Mouse (Mus musculus) forelimb bud, embryonic 11.5 days (tissue): ENCODE data around the gene Scn10a.

Source experiments
- DNase-seq: peaks from one replicate; pipeline ENCODE4 v3.0.0-alpha.2; 2012; ENCODE audit warnings: low read depth, low spot score

Gene Scn10a

DNA sequence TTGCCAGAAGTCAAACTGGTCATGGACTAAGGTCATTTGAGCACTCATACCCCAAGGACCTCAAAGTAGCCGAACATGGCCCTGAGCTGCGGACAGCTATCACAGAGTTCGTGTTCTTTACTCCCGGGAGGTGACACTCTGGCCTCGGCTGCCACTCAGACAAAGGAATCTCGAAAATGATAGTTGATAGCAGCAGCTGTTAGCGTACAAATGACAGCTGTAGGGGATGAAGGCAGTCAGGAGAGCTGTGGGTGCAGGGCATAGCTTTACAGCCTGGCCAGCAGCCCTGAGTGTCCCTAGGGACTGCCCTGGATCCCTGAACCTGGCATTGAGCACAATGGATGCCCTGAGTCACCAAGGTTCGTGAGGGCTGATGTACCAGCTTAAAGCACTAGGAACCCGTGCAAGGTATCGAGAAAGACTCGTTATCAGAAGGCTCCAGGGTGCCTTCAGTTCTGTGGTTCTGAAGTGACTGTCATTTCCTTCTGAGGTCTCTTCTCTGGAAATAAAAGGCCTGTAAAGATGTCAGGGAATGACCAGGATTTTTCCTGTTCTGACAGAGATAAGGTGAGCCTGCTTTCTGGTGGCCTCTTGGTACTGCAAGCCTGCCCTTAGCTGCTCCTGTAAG lies 84.8 kb downstream of the Scn10a start:
- DNase-seq, result no peak

DNA sequence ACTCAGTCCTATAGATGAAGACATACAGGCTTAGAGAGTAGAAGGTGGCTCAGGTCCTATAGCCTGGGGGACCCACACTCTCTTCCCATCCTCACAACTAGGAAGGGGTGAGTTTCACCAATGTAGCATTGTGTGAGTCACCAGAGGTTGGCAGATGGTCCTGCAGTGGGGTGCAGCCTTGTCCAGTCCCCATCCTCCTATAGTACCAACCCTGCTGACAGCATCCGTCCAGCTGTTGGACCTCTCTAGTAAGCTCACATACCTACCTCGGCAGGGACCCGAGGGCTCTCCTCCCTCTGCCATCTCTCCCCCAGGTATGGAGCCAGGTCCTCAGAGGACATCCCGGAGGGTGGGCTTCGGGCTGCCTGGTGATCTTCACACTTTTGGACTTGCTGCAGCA lies 85.6 kb downstream of the Scn10a start:
- DNase-seq, result no peak

DNA sequence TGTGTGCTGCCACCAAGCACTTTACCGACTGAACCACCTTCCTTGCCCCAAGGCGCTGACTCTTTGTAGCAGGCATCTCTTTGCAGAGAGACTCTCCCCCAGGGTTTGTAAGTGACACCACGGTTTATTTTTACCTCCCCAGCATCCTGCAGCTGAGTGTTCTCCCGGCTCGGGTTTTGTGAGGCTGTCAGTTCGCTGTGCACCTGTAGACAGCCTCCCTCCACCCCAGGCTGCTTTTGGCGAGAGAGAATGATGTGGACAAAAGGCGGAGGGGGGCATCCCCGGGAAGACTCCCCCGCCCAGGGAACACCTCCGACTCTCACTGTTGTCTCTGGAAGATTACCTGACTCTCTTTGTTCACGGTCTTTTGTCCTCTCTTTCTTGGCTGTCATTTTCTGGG lies 86.3 kb downstream of the Scn10a start:
- no peak for DNase-seq

- peak; percentile 28 for DNase-seq
These were observed 87.1 kb downstream of the Scn10a start for GRCm38 (mm10) chr9:119631899-119632533.

GRCm38 (mm10) chr9:119631393-119631898 lies 87.7 kb downstream of the Scn10a start:
- no peak for DNase-seq

DNA sequence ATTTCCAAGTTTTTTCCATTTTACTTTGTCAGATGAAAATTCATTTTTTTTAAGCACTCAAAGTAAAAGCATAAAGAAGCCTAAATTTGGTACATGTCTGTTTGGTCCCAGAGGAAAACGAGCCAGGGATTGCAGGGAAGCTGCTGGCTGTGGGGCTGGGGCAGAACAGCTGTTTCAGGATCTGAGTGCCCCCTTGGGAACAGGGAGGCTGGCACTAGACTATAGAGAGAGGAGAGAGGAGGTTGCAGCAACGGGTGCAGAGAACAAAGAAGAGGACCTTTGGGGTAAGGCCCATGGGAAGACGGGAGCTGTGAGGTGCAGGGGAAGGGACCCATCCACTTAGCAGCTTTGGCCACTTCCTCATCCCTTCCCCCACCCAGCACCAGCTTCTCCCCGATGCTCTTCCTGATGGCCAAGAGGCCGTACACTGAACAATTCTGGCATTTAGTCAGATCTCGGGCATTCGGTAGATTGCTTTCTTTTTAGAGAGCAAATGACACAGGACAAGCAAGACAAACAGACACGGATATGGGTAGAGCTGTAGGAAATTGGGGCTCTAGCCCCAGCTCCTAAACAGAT lies 90.3 kb downstream of the Scn10a start:
- no peak for DNase-seq

- DNase-seq, result no peak
These were observed 91.9 kb downstream of the Scn10a start for GRCm38 (mm10) chr9:119627227-119627626.

GRCm38 (mm10) chr9:119624151-119624550 lies 95.0 kb downstream of the Scn10a start:
- DNase-seq, result no peak

- DNase-seq, result no peak
These were observed 104.3 kb downstream of the Scn10a start for GRCm38 (mm10) chr9:119614798-119615197.

DNA sequence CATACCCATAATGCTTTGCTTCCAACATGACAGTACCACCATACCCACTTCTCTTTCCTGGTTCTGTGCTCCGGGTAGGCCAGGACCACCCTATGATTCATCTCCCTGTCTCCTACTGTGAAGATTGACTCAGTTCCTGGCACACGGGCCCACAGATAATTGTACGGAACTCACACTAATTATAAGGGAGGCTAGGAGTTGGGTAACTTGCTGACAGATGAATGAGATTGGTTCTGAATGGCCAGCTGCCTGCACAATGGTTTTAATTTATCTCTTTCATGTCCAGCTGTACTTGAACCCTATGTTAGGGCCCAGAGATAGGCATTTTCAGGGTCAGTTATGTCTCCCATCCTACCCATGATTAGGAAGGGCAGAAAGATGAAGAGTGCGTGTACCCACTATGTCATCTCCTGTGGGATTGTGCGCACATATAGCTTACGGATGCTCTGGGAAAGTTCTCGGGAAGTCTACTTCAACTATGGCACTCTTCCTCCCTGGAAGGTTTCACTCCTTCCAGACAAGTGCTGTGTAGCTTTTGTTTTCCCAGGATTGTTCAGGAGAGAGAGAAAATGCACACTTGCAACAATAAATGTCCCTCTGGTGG lies 108.5 kb downstream of the Scn10a start:
- DNase-seq, result no peak

DNA sequence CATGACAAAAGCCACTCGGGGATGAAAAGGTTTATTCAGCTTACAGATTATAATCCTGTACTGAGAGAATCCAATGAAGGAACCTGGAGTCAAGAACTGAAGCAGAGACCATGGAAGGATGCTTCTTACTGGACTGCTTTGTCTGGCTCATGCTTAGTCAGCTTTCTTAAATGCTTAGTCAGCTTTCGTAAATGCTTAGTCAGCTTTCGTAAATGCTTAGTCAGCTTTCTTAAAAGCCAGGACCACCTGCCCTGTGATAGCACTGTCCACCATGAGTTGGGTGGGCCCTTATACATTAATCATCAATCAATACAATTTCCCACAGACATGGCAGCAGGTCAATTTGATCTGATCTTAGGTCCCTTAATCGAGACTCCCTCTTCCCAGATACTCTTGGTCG lies 112.2 kb downstream of the Scn10a start:
- DNase-seq, result no peak

DNA sequence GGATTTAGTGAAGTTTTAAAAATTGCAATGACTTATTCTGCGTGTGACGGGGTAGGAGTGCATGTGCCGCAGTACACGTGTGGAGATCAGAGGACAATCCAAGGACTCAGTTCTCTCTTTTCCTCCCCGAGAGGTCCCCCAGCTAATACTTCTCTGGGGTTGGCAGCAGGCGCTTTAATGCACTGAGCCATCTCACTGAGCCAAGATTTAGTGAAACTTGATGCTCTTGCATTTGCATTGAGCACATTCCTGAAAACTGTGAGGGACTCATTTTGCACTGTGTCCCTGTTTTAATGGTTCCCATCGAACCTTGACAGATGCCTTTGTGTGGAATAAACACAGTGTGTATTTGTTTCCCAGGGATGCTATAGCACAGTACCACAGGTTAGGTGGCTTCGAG lies 114.5 kb downstream of the Scn10a start:
- no peak for DNase-seq

DNA sequence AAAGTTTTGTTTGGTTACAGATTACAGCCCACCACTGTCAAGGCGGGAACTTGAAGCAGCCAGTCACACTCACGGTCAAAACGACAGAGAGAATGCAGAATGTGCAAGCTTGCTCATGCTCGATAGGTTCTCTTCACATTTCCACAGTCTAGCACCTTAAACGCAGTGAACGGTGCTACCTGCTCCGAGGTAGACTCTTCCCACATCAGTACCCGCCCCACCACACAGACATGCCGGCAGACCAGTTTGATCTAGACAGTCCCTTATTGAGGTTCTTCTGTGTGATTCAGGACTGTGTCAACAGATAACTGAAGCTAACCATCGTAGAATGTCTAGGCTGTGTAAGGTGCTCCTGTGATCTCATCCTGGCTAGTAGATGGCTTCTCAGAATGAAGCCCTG lies 120.6 kb downstream of the Scn10a start:
- DNase-seq, result no peak

- DNase-seq, result no peak
These were observed 121.8 kb downstream of the Scn10a start for GRCm38 (mm10) chr9:119597332-119597731.

DNA sequence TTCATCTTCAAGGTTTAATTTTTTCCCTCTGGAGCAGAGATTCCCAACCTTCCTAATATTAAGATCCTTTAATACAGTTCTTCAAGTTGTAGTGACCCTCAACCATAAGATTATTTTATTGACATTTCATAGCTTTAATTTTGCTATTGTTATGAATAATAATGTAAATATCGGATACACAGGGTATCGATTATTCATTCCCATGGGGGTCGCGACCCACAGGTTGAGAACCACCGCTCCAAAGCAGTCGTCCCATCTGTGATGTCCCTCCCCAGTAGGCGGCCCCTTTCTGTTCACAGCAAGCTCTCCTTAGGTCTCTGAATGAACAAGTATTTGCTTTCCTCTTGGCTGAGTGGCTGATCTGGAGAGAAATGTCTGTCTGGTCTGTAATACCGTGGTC lies 129.5 kb downstream of the Scn10a start:
- DNase-seq, result no peak

DNA sequence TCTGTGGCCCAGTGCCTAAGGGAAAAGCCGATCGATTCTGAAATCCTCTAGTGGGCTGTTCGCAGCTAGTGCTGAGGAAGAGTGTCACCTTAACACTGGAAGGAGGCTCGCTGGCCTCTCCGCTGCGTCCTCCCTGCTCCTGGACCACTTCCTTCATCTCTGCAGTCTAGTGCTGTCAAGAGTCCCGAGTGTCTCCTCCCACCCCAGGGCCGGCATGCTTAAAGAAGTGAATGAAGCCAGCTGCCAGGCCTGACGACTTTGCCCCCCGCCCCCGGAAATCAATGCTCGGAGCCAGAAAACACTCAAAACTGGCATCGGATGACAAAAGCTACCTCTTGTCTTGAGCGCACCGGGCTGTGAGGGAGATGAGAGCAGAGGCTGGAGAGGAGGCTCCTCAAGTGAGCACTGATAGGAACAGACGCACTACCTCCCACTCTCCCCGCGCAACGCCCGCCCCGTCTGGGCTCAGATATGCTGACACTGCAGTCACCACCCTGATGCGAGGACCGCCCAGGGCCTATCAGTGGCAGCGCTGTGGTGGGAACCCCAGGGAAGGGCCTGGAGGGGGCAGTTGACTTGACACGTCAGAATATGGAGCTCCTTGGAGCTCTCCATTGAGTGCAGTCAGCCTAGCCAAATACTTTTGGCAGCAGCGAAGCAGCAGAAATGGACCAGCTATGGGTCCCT lies 130.2 kb downstream of the Scn10a start:
- DNase-seq, result no peak

DNA sequence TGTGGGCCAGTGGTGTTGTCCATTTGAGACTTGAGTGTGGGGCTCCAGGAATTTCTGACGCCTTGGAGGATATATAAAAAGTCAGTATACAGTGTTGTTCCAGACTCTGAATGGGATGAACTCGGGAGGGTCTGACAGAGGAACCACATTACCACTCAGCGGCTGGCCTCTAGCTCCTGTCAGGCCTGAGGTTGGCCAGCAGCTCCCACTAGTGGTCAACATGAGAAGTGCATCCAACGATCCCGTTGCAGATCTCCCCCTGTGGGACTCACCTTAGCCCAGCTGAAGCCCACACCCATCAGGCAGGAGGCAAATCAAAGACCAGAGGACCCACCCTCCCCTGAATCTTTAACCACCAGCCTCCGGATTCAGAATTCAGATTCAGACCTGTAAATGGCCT lies 138.5 kb downstream of the Scn10a start:
- peak; percentile 82 for DNase-seq

DNA sequence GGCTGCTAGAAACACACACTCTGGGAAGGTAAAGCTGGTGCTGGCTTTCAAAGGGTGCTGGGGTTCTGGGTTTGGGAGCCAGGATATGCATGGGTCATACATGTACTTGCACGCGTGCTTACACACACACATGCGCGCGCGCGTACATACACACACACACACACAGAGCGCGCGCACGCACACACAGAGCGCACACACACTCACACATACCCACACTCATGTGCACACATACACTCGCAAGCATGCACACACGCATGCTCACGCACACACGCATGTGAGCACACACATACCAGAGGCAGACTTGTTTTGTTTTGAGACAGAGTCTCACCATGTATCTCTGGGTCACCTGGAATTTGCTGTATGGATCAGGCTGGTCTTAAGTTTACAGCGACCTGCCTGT lies 138.9 kb downstream of the Scn10a start:
- DNase-seq, result no peak

DNA sequence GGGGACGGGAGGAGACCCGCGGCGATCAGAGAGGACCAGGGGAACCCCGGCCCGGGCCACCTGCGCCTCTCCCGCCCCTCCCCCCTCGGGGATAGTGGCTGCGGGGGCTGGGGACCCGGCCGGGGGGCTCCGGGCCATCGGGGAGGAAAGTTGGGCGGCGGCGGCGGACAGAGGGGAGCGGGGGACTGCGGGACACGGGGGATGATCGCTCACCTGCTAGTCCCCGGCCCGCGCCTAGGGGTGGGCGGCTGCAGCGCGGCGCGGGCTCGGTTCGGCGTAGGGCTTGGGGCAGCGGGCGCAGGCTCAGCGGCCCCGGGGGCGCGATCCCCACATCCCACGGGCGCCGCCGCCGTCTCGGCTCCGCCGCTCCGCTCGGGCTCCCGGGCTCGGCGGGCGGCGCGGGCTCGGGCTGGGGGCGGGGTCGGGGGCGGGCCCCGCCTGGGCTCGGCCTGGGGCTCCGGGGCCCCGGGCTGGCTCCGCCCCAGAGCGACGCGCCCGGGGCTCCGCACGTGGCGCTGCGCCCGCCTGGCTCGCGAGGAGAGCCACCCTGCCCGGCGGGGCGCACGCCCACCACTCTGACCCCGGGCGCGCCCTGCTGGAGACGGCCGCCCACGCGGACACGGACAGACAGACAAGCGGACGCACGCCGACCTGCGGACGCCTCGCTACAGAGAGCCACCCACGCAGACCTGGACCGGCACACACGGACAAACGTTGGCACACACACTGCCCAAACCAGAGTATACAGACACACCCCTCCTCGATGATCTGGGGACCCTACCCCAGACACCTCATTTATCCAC lies 140.3 kb downstream of the Scn10a start, which contains the start of gene Scn5a:
Gene Scn5a, minus strand, starts transcription at position 381 of the 803 bp plus-strand sequence.
- no peak for DNase-seq

DNA sequence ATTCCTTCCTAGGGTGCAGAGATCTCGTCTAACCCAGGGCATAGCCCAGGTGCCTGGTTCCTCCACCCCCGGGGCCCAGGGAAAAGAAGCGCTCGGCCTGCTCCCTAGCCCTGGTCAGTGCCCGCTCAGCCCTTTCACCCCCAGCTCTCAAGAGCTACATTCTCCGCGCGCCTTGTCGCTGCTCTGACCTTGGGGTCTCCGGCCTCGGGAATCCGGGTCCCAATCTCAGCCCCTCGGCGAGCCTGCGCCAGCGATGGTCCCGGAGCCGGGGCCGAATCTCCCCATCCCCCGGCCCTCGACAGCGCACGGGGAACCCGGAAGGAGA lies 140.8 kb downstream of the Scn10a start:
- DNase-seq, result no peak

DNA sequence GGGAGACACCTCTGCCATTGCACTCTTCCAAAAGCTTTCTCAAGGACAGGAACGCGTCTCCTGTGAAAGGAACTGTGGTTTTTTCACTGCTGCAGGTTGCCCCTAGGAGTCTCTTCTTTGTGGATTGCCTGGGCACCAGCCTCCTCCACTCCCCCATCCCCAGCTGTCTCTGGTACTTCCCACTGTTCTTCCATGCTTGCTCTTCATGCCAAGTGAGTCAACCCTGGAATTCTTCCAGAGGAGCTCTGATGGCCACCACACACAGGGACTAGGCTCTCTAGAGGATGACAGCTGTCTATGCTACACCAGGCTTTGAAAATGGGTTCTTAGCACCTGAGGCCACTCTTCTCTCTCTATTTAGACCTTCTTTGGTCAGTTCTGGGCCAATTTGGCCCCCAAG lies 142.1 kb downstream of the Scn10a start:
- DNase-seq, result no peak
